Mouse (Mus musculus) kidney, adult 9 months (tissue): ENCODE measurements at regions not wholly inside any gene's neighbourhood (a gene's known extent, or its start where the extent isn't known, plus 50 kb on each side); places are given as distances from the start of the nearest gene placed in this dataset.

Source experiments
- DNase-seq: peaks from one replicate; pipeline ENCODE4 v3.0.0; 2022

GRCm38 (mm10) chr2:159392865-159393264, 598.3 kb downstream of the Dhx35 start:
- no peak for DNase-seq

GRCm38 (mm10) chr2:159401421-159402100, 607.0 kb downstream of the Dhx35 start:
- no peak for DNase-seq

- no peak for DNase-seq
Observed at GRCm38 (mm10) chr2:159404940-159405339, 610.3 kb downstream of the Dhx35 start.

GRCm38 (mm10) chr2:159414599-159414998, 620.0 kb downstream of the Dhx35 start:
- no peak for DNase-seq

- DNase-seq = no peak
Observed at GRCm38 (mm10) chr2:159418371-159418940, 623.8 kb downstream of the Dhx35 start.

GRCm38 (mm10) chr2:159422281-159422937, 627.8 kb downstream of the Dhx35 start:
- no peak for DNase-seq

- no peak for DNase-seq
Observed at GRCm38 (mm10) chr2:159428201-159428600, 633.6 kb downstream of the Dhx35 start.

GRCm38 (mm10) chr2:159430577-159431329, 636.1 kb downstream of the Dhx35 start:
- peak; percentile 49 for DNase-seq

GRCm38 (mm10) chr2:159438961-159439360, 644.4 kb downstream of the Dhx35 start:
- DNase-seq = no peak

GRCm38 (mm10) chr2:159443581-159443980, 649.0 kb downstream of the Dhx35 start:
- no peak for DNase-seq

- DNase-seq = peak; percentile 54
Observed at GRCm38 (mm10) chr2:159446434-159446833, 651.8 kb downstream of the Dhx35 start.

- no peak for DNase-seq
Observed at GRCm38 (mm10) chr2:159446886-159447285, 652.3 kb downstream of the Dhx35 start.

GRCm38 (mm10) chr2:159448976-159449375, 654.4 kb downstream of the Dhx35 start:
- peak; percentile 50 for DNase-seq

- no peak for DNase-seq
Observed at GRCm38 (mm10) chr2:159451439-159451838, 656.8 kb downstream of the Dhx35 start.

- no peak for DNase-seq
Observed at GRCm38 (mm10) chr2:159481399-159482080, 686.9 kb downstream of the Dhx35 start.

- DNase-seq = no peak
Observed at GRCm38 (mm10) chr2:159491090-159491489, 696.5 kb downstream of the Dhx35 start.

- DNase-seq = no peak
Observed at GRCm38 (mm10) chr2:159498691-159499090, 704.1 kb downstream of the Dhx35 start.

- DNase-seq = no peak
Observed at GRCm38 (mm10) chr2:159501039-159501438, 706.4 kb downstream of the Dhx35 start.

- DNase-seq = no peak
Observed at GRCm38 (mm10) chr2:159519066-159519465, 724.5 kb downstream of the Dhx35 start.

- DNase-seq = peak; percentile 7
Observed at GRCm38 (mm10) chr2:159523739-159524138, 729.1 kb downstream of the Dhx35 start.

GRCm38 (mm10) chr2:159534951-159535350, 740.3 kb downstream of the Dhx35 start:
- DNase-seq = peak; percentile 17

GRCm38 (mm10) chr2:159539261-159539660, 744.7 kb downstream of the Dhx35 start:
- DNase-seq = no peak

- DNase-seq = no peak
Observed at GRCm38 (mm10) chr2:159557567-159557966, 763.0 kb downstream of the Dhx35 start.
